Mouse (Mus musculus) gastrocnemius, postnatal 10 days (tissue): ENCODE data around the gene 1700067P10Rik. TPM values are rescaled to one million over a fixed set of nuclear protein-coding genes. Genes with fewer than 3 reads are reported as not detected.

Experiments used
- DNase-seq: peaks from one replicate; pipeline ENCODE4 v3.0.0; 2021; ENCODE audit warnings: mixed read lengths
- total RNA-seq, 2 experiments: library from RNA; stranded (reverse); gene quantifications; 2 replicates each; pipeline ENCODE4 v1.2.3; 2021

1700067P10Rik gene
- total RNA-seq, 2 experiments from 2014 or later = not detected

DNA sequence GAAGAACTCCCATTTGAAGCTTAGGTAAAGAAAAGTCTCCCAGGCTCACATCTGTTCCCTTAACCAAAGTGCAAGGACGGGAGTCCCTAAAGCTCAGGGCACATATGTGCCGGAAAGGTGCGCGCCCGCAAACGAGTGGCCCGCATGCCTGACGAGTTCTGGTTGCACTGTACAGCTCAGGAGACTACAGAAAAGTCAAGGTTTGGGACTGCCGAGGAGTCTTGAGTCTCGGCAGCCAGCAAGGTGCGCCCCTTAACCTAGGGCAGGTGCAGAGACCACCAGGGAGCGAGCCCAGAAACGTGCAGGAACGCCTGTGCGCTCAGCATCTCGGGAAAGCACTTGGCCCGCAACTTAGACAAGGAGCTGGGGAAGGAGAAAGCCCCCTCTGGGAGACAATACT, 7.2 kb downstream of the 1700067P10Rik start:
- DNase-seq = no peak

DNA sequence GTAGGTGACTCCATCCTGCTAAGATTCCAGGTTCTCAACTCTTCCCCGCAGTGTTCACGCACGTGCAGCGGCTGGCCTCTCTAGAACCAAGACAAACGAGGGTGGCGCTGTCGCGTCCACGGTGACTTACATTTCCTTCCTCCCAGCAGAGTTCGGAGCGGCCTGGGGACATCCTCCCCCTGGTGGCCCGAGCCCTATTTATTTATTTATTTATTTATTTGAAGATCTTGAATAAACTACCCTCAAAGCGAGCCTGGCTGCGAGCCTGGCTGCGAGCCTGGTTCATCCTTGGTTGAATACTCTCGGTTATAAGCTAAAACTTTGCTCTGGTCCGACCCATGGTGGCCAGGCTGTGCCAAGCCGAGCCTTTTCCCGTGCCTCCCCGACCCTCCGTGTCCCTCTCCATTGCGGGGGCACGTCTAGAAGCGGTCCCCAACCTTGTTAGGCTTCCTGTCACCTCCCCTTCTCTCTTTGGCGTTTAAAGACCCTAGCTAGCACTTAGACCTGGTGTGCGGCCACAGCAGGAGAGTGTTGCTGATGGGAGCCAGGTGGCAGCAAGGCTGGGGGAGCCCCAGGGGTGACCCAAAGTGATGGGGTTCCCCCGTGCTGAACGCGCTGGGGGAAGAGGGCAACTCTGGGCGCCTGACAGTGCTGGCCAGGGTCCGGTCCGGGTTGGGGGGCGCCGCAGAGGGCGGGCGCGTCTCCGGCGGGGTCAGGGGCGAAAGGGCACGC, 8.1 kb downstream of the 1700067P10Rik start:
- peak; percentile 45 for DNase-seq

DNA sequence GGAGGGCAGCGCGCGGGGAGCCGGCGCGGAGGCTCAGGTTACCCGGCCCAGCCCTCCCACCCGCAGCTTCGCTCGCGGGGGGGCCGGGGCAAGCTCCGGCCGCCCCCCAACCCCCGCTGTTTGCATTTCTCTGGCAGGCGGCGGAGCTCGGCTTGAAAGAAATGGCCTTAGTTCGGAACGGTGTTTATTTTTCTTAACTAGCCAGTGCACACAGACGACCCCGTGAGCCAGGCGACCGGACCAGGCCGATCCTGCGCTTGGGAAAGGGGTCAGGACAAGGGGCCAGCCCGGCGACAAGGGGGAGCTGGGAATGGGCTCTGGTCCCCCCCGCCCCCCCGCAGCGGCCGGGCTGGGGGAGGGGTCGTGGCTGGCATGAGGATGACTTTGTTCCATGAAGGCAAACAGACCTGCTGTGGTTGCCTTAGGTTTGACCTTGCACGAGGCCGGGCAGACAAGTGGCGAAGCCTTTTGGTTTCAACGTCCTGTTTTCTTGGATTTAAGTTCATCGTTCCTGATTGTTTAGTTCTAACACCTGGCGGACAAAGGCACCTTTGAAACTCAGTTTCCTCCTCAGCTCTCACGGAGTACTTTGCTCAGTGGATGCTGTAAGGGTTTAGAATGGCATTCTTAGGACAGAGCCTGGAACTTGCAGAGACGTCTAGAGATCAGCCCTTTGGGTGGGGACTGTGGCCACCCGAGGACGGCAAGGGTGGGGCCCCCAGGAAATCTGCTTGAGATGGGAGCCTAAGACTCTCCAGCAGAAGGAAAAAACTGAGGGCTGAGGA, 8.8 kb downstream of the 1700067P10Rik start:
- DNase-seq = no peak

DNA sequence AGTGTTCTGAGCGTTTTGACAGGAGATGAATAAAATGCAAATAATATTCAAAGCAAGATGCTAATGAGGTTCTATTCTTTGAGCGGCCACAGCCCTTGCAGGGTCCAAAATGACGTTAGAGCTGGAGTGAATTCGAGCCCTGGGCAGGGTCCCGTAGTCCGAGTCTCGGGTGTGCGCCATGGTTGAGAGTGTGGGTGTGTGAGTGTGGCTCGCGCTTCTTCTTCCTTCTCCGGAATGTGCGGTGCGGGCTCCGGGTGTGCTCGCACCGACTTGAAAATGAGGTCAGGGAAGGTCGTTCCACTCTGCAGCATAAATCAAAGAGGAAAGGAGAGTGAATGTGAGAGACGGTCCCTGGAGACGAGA, 9.4 kb downstream of the 1700067P10Rik start:
- DNase-seq = no peak

DNA sequence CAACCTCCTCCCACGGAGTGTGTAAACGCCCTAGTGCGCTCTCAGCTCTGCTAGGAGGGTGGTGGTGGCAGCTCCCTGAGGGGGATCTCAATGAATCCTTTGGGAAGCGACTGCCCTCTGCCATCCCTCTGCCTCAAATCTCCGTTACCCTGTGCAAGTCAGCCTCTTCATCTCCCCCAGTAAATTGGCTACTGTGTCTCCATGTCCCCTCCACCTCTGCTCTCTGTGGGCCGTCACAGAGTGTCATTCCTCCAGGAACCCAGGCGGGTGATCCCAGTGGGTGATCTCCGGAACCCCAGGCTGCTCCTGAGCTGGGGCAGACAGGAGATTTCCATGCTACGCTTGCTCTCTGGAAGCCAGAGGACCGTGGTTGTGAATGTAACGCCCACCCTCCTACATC, 10.2 kb downstream of the 1700067P10Rik start:
- DNase-seq = no peak

DNA sequence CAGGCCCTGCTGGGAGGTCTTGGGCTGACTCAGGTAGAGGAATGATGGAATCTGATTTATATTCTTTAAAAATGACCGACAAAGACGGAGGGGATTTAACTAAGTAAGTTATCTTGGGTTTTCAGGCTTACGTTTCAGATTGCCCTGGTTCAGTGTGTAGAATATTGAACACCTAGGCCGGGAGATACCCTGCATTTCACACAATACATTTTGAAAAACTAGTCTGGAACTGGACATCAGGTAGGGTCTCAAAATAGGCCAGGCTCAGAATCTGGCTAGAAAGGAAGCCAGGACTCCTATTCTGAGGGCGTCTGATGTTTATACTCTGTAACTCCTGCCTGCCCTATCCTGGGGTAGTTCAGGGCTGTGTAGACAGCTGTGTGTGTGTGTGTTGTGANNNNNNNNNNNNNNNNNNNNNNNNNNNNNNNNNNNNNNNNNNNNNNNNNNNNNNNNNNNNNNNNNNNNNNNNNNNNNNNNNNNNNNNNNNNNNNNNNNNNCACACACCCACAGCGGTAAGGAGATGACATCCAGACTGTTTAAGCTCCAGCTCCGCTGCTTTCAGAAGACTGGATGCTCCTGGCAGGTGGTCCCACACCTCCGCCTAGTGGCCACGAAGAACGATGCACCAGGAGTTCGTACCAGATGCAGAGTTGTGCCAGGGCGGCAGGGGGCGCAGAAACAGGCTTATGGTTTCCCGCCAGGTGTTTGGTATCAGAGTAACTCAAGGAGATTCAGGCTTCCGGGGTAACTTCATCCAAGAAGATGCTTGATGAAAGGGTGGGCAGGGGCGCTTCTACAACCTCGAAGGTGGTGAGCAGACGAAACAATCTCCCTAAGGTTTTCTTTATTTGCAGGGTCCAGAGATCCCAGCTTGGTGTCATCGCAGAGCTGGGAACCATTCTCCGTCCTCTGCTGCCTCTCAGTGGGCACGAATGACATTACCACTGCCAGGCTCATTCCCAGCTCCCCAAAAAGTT, 11.6 kb downstream of the 1700067P10Rik start:
- DNase-seq = peak; percentile 82

DNA sequence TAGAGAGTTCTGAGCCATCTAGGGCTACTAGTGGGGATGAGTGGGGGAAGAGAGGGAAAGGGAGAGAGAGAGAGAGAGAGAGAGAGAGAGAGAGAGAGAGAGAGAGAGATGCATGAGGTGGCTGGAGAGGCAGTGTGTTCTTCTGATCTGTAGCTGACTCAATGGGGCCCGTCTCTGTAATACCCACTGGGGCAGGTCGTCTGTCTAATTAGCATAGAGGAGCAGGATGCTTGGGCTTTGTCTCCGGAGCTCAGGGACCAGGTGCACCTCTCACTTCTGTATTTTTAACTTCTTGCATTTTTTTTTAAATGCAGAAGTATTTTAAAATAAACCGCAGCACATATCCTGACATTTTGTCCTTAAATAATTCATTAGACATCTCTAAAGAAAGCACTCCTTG, 18.2 kb downstream of the 1700067P10Rik start:
- no peak for DNase-seq

DNA sequence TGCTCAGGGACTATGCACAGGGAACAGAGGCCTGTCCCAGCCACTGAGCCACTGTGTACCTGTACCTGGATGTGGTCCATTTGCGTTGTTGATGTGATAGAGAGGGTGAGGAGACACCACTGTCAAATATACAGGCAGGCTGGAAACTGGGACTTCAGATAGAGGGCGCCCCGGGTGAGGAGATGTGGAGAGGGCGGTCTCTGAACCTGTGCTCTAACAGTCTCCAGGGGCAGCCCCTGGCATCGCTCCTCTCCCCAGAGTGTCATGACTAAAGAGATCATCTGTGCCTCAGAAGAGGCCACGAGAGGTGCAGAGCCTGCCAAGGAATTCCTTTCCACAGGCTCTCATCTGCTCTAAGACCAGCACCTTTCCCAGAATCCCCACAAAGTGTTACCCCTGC, 18.7 kb downstream of the 1700067P10Rik start:
- DNase-seq = no peak

DNA sequence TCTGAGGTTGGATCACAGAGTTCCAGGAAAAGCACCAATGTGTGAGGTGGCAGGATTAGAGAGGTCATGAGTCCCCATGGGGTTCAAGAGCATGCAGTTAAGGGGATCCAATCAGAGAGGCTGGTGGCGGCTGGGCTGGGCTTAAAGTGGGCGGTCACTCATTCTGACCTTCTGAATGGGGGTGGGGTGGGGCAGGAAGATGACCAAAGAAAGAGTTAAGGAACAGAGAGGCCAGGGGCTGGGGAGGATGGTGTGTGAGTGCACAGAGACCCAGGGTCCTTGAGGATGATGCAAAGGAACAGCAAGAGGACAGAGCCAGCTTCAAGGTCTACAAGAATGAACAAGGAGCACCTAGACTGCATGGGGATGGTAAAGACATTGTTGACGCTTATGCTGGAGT, 19.4 kb downstream of the 1700067P10Rik start:
- DNase-seq = no peak

DNA sequence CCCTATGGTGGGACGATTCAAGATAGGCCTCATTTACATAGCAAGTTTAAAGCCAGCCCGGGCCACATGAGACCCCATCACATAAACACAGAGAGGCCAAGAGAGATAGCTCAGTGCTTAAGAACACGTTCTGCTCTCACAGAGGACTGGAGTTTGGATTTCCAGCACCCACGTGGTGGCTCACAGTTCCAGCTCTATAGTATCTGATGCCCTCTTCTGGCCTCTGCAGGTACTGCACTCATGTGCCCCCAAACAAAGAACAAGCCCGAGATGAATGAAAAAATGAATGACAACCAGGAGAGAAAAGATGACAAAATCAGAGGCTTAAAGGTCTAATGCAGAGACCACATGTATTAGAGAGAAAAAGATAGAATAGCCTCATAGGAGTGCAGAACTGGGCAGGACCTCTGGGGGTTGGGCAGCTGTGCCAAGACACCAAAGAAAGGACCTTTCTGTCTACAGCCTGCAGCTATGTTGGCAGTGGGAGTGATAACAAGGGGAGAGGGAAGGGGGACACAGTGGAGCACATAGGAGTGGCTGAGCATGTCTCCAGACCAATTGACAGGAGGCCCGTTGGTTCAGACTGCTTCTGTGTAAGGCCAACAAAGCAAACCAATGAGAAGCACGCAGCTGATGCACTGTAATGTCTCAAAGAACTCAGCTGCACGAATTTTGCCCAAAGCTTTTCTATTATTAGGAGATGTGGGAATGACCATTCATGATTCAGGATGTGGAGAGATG, 21.6 kb downstream of the 1700067P10Rik start:
- peak; percentile 49 for DNase-seq

DNA sequence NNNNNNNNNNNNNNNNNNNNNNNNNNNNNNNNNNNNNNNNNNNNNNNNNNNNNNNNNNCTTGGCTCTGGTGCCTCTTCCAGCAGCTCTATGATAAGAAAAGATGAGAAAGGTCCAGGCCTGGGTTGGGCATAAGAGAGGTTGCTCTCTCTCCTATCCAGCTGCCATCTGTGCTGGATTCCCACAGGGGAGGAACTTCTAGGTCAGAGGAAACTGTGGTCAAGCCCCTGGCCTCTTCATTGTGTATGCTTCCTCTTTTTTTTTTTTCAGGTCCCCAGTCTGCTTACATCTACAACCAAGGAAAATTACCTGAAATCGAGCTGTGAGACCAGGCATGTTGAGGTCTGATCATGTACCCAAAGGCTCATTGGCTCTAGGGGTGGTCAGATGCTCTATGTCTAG, 29.5 kb downstream of the 1700067P10Rik start:
- DNase-seq = no peak

DNA sequence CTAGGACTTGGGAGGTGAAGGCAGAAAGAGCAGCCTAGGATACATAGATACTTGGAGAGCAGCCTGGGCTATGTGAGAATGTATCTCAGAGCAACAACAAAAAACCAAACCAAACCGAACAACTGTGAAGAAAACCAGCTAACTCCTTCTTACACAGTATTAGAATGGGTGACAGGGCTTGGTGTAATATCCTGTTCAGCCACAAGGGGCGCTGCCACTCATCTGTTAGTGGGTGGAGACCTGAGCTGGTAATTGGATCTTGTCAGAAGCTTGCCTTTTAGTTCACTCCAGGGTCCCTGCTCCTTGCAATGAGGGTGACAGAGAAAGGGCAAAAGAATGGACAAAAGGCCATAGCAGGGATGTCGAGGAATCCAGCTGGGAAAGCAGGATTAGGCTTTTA, 30.5 kb downstream of the 1700067P10Rik start:
- DNase-seq = peak; percentile 90

DNA sequence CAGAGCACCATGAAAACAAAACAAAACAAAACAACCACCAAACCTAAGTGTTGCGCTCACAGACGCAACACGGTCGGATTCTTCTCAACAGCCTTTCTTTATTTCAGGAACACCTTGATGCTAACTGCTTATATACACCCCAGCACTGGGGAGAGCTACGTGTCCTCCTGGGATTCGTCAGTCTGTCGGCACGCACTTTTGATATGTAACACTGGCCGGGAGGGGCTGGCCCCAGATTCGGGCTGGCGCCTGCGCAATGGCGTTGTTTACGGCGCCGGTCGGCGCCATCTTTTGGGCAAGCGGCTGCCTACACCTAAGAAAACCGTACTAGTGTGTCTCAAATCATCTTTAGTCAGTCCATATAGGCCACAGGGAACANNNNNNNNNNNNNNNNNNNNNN, 31.3 kb downstream of the 1700067P10Rik start:
- DNase-seq = no peak

DNA sequence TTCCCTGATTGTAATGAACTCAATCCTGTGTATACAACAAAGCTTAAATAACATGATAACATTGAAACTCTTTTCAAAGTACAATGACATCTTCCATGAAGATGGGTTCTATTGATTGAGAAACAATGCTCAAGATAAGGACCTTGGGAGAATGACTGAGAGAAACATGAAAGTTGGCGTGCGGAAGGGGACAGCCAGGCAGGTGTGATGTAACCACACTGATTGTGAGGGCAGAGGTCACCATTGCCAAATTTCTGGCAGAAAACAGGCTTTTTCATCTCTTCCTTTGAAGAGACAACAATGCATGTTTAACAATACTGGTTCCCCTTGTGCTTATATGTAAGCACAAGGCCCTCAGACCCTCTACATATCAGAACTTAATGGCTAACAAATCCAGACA, 43.7 kb downstream of the 1700067P10Rik start:
- DNase-seq = no peak

Other genes with a start within 250 kb of the 1700067P10Rik start
- 10 to 100 TPM; 10.2 to 16.1 TPM for gene Foxp4, start 164.7 kb upstream of the 1700067P10Rik start, total RNA-seq
- not detected for gene 1700122O11Rik, start 51.0 kb upstream of the 1700067P10Rik start, total RNA-seq
- not detected for gene 9830107B12Rik, start 56.9 kb downstream of the 1700067P10Rik start, total RNA-seq
- gene A530064D06Rik, start 78.0 kb downstream of the 1700067P10Rik start, total RNA-seq = under 1 TPM in 1 of 2 experiments, not detected in 1; 0.23 TPM
- under 1 TPM in 1 of 2 experiments, not detected in 1; 0.11 TPM for gene Trem1, start 143.4 kb downstream of the 1700067P10Rik start, total RNA-seq
- gene Trem3, start 158.5 kb downstream of the 1700067P10Rik start, total RNA-seq = under 1 TPM in 1 of 2 experiments, not detected in 1; 0.27 TPM
- under 1 TPM in 1 of 2 experiments, not detected in 1; 0.36 TPM for gene Treml4, start 175.0 kb downstream of the 1700067P10Rik start, total RNA-seq
- under 1 TPM in 1 of 2 experiments, not detected in 1; 0.18 TPM for gene Treml2, start 210.2 kb downstream of the 1700067P10Rik start, total RNA-seq
- under 1 TPM; 0.05 to 0.34 TPM for gene B430306N03Rik, start 226.8 kb downstream of the 1700067P10Rik start, total RNA-seq